Mouse (Mus musculus) G1E (cell line): ENCODE measurements around the gene Ifnar2.

ENCODE experiments used
- CTCF ChIP-seq: IDR thresholded peaks from 2 replicates; pipeline ENCODE4 v1.5.1; 2012; ENCODE audit warnings: low read depth, low read length, inconsistent platforms, mixed read lengths
- GATA1 ChIP-seq: IDR thresholded peaks from 2 replicates; pipeline ENCODE4 v1.6.1; 2012; ENCODE audit warnings: borderline replicate concordance, low read length, inconsistent platforms, mixed read lengths

GRCm38 (mm10) chr16:91387121-91387486, 14.5 kb downstream of the Ifnar2 start:
- TF ChIP-seq GATA1 = no peak
- TF ChIP-seq CTCF = no peak
